Mouse (Mus musculus) heart, postnatal 0 days (tissue): ENCODE data around the gene Wdr46.
A peak's percentile ranks its signal among the peaks of the same experiment; 100 is the strongest.

ENCODE experiments used
- CTCF ChIP-seq: IDR thresholded peaks from 2 replicates; pipeline ENCODE4 v1.5.1; 2016; ENCODE audit warnings: antibody characterized with exemption, control low read depth, low read depth
- EP300 ChIP-seq: IDR thresholded peaks from 2 replicates; pipeline ENCODE4 v1.6.1; 2016; ENCODE audit warnings: antibody characterized with exemption, low read depth

DNA sequence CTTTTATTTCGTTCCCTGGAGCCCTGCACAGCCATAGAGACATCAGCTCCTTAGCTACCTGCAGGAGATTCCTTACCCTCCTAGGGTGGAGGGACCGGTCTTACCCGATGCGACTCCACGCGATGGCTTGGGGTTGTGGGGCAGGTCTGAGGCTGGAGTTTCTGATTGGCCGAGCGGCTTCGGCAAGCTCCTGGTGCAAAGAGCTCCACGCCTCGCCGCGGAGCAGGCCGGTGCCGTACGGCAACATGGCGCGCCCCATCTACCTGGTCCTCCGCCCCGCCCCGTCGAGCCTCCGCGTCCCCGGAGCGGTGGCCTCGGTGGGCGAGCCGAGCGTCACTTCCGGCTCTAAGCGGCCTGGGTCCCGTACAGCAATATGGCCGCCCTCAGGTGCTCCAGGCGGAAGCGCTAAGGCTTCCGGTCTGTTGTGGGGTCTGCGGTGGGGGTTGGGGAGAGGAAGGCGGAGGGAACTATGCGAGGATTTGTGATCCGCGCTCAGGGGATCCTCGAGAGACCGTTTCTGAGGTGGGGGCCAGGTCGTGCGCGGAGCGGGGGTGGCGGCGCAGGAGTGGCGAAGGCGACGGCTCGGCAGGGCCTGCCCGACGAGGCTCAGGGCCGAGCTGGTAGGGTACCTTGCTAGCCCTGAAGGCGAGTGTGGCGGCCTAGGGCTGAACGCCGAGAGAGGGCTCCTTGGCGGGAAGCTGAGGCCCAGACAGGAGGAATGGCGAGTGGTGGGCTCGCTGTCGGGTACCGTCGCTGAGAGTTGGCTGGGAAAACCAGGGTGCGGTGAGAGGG, 31.2 kb upstream of the Wdr46 start, which contains the start of gene Daxx:
- TF ChIP-seq CTCF (no peak), EP300 (peak; percentile 77; the same call in 1 of the 2 replicates)
